Mouse (Mus musculus): ENCODE measurements around the gene Olah. TPM values are rescaled to one million over a fixed set of nuclear protein-coding genes. Genes with fewer than 3 reads are reported as not detected.

Olah gene
- polyA plus RNA-seq, 1 experiment from 2014 or later = not detected

GRCm38 (mm10) chr2:3292170-3292569 is 104.8 kb downstream of the Olah start:
- no peak overlapping the region for H3K4me2 ChIP-seq
- ATAC-seq (ENCODE audit: low FRiP score, low read depth) = no peak
- H3K9ac ChIP-seq = no peak overlapping the region
- H3K27me3 ChIP-seq = no peaks in the 10 kb centered on the region
- no peak overlapping the region for H3K4me3 ChIP-seq
- H3K36me3 ChIP-seq = no peaks in the 10 kb centered on the region
- 85% methylated on average over 1 of the region's 1 CpGs for WGBS
- H3K27ac ChIP-seq (replicated peaks) = no peak overlapping the region
- H3K4me1 ChIP-seq (replicated peaks) = no peaks in the 10 kb centered on the region
- H3K9me3 ChIP-seq = no peaks in the 10 kb centered on the region

Other genes starting within 250 kb of the Olah start
- 101 and 109 TPM in 2 replicates for gene Nmt2, start 113.0 kb downstream of the Olah start, polyA plus RNA-seq (2015; fragmentation: Nextera tagmentation; extraction: Ambion mirVana)
- 11.1 and 12.1 TPM in 2 replicates for gene Rpp38, start 64.6 kb downstream of the Olah start, polyA plus RNA-seq (2015; fragmentation: Nextera tagmentation; extraction: Ambion mirVana)
- 3.6 and 4.2 TPM in 2 replicates for gene Acbd7, start 61.0 kb downstream of the Olah start, polyA plus RNA-seq (2015; fragmentation: Nextera tagmentation; extraction: Ambion mirVana)
- 5.5 and 6.0 TPM in 2 replicates for gene Meig1, start 25.4 kb upstream of the Olah start, polyA plus RNA-seq (2015; fragmentation: Nextera tagmentation; extraction: Ambion mirVana)
- 8.1 and 8.2 TPM in 2 replicates for gene Dclre1c, start 26.9 kb upstream of the Olah start, polyA plus RNA-seq (2015; fragmentation: Nextera tagmentation; extraction: Ambion mirVana)
- 8.0 TPM in 2 replicates for gene Suv39h2, start 77.8 kb upstream of the Olah start, polyA plus RNA-seq (2015; fragmentation: Nextera tagmentation; extraction: Ambion mirVana)
- gene Gm45902, start 115.6 kb upstream of the Olah start, polyA plus RNA-seq (2015; fragmentation: Nextera tagmentation; extraction: Ambion mirVana) = 7.8 and 7.9 TPM in 2 replicates
- gene Hspa14, start 115.6 kb upstream of the Olah start, polyA plus RNA-seq (2015; fragmentation: Nextera tagmentation; extraction: Ambion mirVana) = 63.9 and 65.4 TPM in 2 replicates
- gene Cdnf, start 115.8 kb upstream of the Olah start, polyA plus RNA-seq (2015; fragmentation: Nextera tagmentation; extraction: Ambion mirVana) = 0.14 and 0.25 TPM in 2 replicates
- 27.5 and 30.9 TPM in 2 replicates for gene Fam107b, start 173.3 kb upstream of the Olah start, polyA plus RNA-seq (2015; fragmentation: Nextera tagmentation; extraction: Ambion mirVana)

Data from hindbrain, embryonic 15.5 days (tissue).